19 mouse cellular contexts compared by ENCODE assay signal in genomic region chr13:58020428-58020827, GRCm38 (mm10).
DNase-seq lines count a peak whose midpoint lies in the region; ATAC-seq and TF ChIP-seq lines count a peak whose summit lies in the region.
"Had no signal": no experiment of that assay in that cellular context is flagged by ENCODE, and none has a peak within 500 bp of the region (broad histone marks: within the 10 kb centered on the region; RNA-seq: fewer than 3 reads in every experiment).

No protein-coding gene starts in this region.

- no peaks in the 10 kb centered on the region for H3K36me3 ChIP-seq in thymus, adult 2 months (ENCODE audit: control insufficient read depth, insufficient read depth, low read length)
- no peaks in the 10 kb centered on the region for H3K36me3 ChIP-seq in splenic B cell, adult 2 months (ENCODE audit: control insufficient read depth, insufficient read depth, low read length, poor library complexity, severe bottlenecking)
- H3K36me3 ChIP-seq: forebrain, embryonic 15.5 days; midbrain, embryonic 10.5 days had no signal

- no peak for TF ChIP-seq CTCF in thymus, adult 2 months (IDR thresholded peaks at IDR 0.05; ENCODE audit: borderline replicate concordance, control insufficient read depth, extremely low read depth, insufficient read depth, low read length, poor library complexity)

- 22% methylated on average over 10 of the region's 10 CpGs for WGBS in thymus, adult 2 months

- peak; percentile 18 for DNase-seq in thymus, adult 2 months
- DNase-seq in thymus, adult 18-20 months, result no peak
- peak; percentile 4 for DNase-seq in splenic B cell, adult 2 months (ENCODE audit: low read depth, low spot score)
- DNase-seq in urinary bladder, postnatal 14 days (ENCODE audit: low spot score), result no peak
- DNase-seq in c-Kit-positive CD71-positive TER-119-positive erythroid progenitor cells, embryonic 14.5 days (ENCODE audit: low spot score), result no peak
- DNase-seq: cerebellum, adult 9-11 months; gastrocnemius, postnatal 25 days; kidney, adult 8-10 months; kidney, postnatal 14 days; layer of hippocampus, adult 9-11 months; lung, postnatal 14 days; right cerebral cortex, postnatal 4 days had no signal

- H3K27ac ChIP-seq in thymus, adult 2 months (ENCODE audit: control insufficient read depth, insufficient read depth, low read length), result no peak overlapping the region
- H3K27ac ChIP-seq: forebrain, embryonic 15.5 days; hindbrain, embryonic 12.5 days; limb, embryonic 13.5 days; midbrain, embryonic 10.5 days; stomach, postnatal 0 days had no signal

- TF ChIP-seq POLR2A in thymus, adult 2 months (IDR thresholded peaks at IDR 0.05; ENCODE audit: control insufficient read depth, extremely low read depth, insufficient read depth, low read length, poor library complexity), result no peak

- H3K4me1 ChIP-seq in thymus, adult 2 months (replicated peaks; ENCODE audit: control insufficient read depth, insufficient read depth, low read length), result no peaks in the 10 kb centered on the region
- H3K4me1 ChIP-seq: limb, embryonic 13.5 days had no signal

- no peaks in the 10 kb centered on the region for H3K27me3 ChIP-seq in thymus, adult 2 months (ENCODE audit: control insufficient read depth, insufficient read depth, low read length)
- H3K27me3 ChIP-seq in splenic B cell, adult 2 months (ENCODE audit: control insufficient read depth, insufficient read depth, low read length, poor library complexity, severe bottlenecking), result no peaks in the 10 kb centered on the region
- H3K27me3 ChIP-seq: forebrain, embryonic 15.5 days; hindbrain, embryonic 12.5 days; limb, embryonic 13.5 days had no signal

- H3K4me3 ChIP-seq in thymus, adult 2 months (ENCODE audit: control insufficient read depth, insufficient read depth, low read length), result no peak overlapping the region
- H3K4me3 ChIP-seq: forebrain, embryonic 15.5 days; hindbrain, embryonic 12.5 days; limb, embryonic 13.5 days; midbrain, embryonic 10.5 days had no signal

- ATAC-seq in common myeloid progenitor, adult 5-6 weeks (replicated peaks; ENCODE audit: low read depth, poor library complexity, severe bottlenecking), result peak; percentile 82
- ATAC-seq in megakaryocyte-erythroid progenitor cell, adult 5-6 weeks (replicated peaks; ENCODE audit: low FRiP score, low TSS enrichment, poor library complexity, severe bottlenecking), result no peak
- ATAC-seq: forebrain, embryonic 15.5 days had no signal

Comparison
In these comparisons a context has a peak if more than half of its experiments do, and no peak if none do; other contexts are left out.
1. DNase-seq: peak in thymus, adult 2 months (single experiment) and splenic B cell, adult 2 months (single experiment); none in thymus, adult 18-20 months (0 of 2), urinary bladder, postnatal 14 days (single experiment) and c-Kit-positive CD71-positive TER-119-positive erythroid progenitor cells, embryonic 14.5 days (single experiment).